Mouse (Mus musculus) hindbrain, embryonic 10.5 days (tissue): ENCODE results near the gene Tac2. TPM values are rescaled to one million over a fixed set of nuclear protein-coding genes. Genes with fewer than 3 reads are reported as not detected.

Experiments
- DNase-seq: peaks from one replicate; pipeline ENCODE4 v3.0.0-alpha.2; 2017; ENCODE audit warnings: low spot score
- H3K27ac ChIP-seq: fragments of 300-500 bp; sonication (generic); 2 replicates; pipeline ENCODE4 v1.5.1; 2016; ENCODE audit warnings: mild to moderate bottlenecking, moderate library complexity
- H3K27me3 ChIP-seq: fragments of 300-500 bp; sonication (generic); 2 replicates; pipeline ENCODE4 v1.6.1; 2016; ENCODE audit warnings: mild to moderate bottlenecking; ENCODE audit not compliant: poor library complexity, insufficient read depth, severe bottlenecking
- H3K36me3 ChIP-seq: fragments of 300-500 bp; sonication (generic); 2 replicates; pipeline ENCODE4 v1.6.1; 2016; ENCODE audit warnings: mild to moderate bottlenecking, moderate library complexity
- H3K4me1 ChIP-seq: fragments of 300-500 bp; sonication (generic); replicated peaks from 2 replicates; pipeline ENCODE4 v1.6.1; 2016; ENCODE audit warnings: mild to moderate bottlenecking
- H3K4me3 ChIP-seq: fragments of 300-500 bp; sonication (generic); 2 replicates; pipeline ENCODE4 v1.5.1; 2016; ENCODE audit warnings: mild to moderate bottlenecking, moderate library complexity
- H3K9me3 ChIP-seq: fragments of 300-500 bp; sonication (generic); 2 replicates; pipeline ENCODE4 v1.6.1; 2016; ENCODE audit warnings: mild to moderate bottlenecking, moderate library complexity
- WGBS: fragments of 180-500 bp; shearing (Covaris S2); methylation state at CpG from one replicate; pipeline ENCODE4 v1.1.7; 2016; 5-methylcytosine and 5-hydroxymethylcytosine counted together
- polyA plus RNA-seq: library from polyadenylated mRNA; unstranded; fragments of >200 nt; fragmentation: Nextera tagmentation; extraction: Ambion mirVana; gene quantifications from 2 replicates; pipeline ENCODE4 v1.2.1, GENCODE M21; 2016

The Tac2 gene
- polyA plus RNA-seq, 1 experiment from 2014 or later, result not detected

DNA sequence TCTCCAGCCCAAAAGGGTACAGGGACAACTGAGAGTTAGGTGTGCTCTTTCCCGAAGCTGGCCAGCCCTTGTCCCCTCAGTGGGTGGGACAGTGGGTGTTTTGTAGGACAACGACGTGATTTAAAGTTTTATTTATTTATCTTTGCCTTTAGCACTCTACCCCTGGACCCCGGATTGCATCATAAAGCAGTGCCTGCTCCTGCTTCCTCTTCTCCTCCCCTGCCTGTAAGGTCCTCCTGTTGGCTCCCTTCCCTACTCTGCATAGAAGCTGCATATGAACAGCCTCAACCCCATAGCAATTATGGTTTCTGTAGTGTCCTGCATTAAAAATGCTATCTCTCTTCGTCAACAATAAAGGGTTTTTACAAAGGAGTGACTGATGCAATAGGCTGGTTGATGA lies 7.1 kb downstream of the Tac2 start:
- Histone ChIP-seq H3K27me3 (peaks cover 8% of the 10 kb centered on the region; the same call in 1 of the 2 replicates), H3K36me3 (no peaks in the 10 kb centered on the region), H3K27ac (no peak overlapping the region), H3K4me1 (peaks cover 20% of the 10 kb centered on the region), H3K9me3 (no peaks in the 10 kb centered on the region), H3K4me3 (no peak overlapping the region)
- 48% methylated on average over 5 of the region's 5 CpGs for WGBS
- no peak for DNase-seq

DNA sequence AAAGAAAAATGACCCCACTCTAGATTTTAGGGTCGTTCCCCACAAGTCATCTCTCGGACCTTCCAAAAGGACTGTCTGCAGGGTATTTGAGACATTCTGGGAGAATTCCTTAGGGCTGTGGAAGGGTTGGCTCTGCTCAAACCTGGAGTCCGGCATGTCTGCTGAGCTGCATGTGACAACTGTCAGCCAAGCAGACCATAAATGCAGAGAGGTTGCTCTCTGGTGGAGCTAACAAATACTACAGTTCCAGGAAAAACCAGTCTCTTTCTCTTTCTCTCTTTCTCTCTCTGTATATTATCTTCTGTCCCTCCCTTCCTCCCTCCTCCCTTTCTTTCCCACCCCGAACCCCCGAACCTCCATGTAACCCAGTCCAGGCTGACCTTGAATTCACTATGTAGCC lies 10.2 kb downstream of the Tac2 start:
- Histone ChIP-seq H3K9me3 (no peaks in the 10 kb centered on the region), H3K4me1 (peaks cover 22% of the 10 kb centered on the region), H3K27me3 (no peaks in the 10 kb centered on the region; the same call in 1 of the 2 replicates), H3K4me3 (no peak overlapping the region), H3K27ac (no peak overlapping the region), H3K36me3 (no peaks in the 10 kb centered on the region)
- 53% methylated on average over 5 of the region's 5 CpGs for WGBS
- DNase-seq, result no peak

GRCm38 (mm10) chr10:127736266-127736665 lies 12.0 kb downstream of the Tac2 start:
- Histone ChIP-seq H3K27me3 (no peaks in the 10 kb centered on the region; the same call in 1 of the 2 replicates), H3K9me3 (no peaks in the 10 kb centered on the region), H3K4me3 (no peak overlapping the region), H3K27ac (no peak overlapping the region), H3K36me3 (peaks cover 3% of the 10 kb centered on the region), H3K4me1 (peaks cover 26% of the 10 kb centered on the region)
- 88% methylated on average over 2 of the region's 2 CpGs for WGBS
- no peak for DNase-seq

GRCm38 (mm10) chr10:127736916-127737315 lies 12.6 kb downstream of the Tac2 start:
- Histone ChIP-seq H3K4me3 (no peak overlapping the region), H3K27me3 (no peaks in the 10 kb centered on the region; the same call in 1 of the 2 replicates), H3K9me3 (no peaks in the 10 kb centered on the region), H3K4me1 (peaks cover 26% of the 10 kb centered on the region), H3K36me3 (peaks cover 9% of the 10 kb centered on the region), H3K27ac (no peak overlapping the region)
- no peak for DNase-seq
- 77% methylated on average over 4 of the region's 4 CpGs for WGBS

- 20% methylated on average over 2 of the region's 2 CpGs for WGBS
- H3K4me1 ChIP-seq, result peaks cover 26% of the 10 kb centered on the region
- H3K27me3 ChIP-seq, result no peaks in the 10 kb centered on the region; the same call in 1 of the 2 replicates
- H3K36me3 ChIP-seq, result peaks cover 16% of the 10 kb centered on the region
- H3K9me3 ChIP-seq, result no peaks in the 10 kb centered on the region
- H3K27ac ChIP-seq, result no peak overlapping the region
- no peak for DNase-seq
- no peak overlapping the region for H3K4me3 ChIP-seq
Observed at GRCm38 (mm10) chr10:127737552-127737951, 13.3 kb downstream of the Tac2 start.

DNA sequence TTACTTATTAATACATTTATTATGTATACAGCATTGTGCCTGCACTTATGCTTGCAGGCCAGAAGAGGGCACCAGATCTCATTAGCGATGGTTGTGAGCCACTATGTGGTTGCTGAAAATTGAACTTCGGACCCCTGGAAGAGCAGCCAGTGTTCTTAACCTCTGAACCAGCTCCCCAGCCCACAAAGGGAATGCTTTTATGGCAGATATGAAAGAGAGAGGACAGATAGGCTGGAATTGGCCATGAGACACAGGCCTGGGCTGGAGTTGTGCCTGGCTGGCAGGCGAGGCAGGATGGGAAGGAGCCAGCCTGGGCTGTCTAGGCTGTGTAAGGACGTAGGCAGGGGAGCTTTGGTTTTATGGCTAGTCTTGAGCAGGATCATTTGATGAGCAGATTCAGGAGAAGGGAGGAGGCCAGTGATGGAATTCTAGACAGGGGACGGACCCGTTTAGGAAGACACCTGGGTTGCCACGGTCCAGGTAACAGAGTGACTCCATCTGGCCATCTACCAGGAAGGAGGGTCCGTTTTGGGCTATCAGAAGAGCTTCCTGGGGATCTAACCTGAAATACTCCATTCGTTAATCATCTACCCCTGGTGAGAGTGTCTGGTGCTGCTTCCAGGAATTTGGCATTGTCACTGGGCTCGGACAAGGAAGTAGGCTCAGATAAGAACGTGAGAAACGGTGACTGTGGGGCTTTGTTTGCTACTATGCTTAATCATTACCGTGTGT lies 14.0 kb downstream of the Tac2 start:
- Histone ChIP-seq H3K27ac (no peak overlapping the region), H3K36me3 (peaks cover 23% of the 10 kb centered on the region), H3K9me3 (no peaks in the 10 kb centered on the region), H3K4me1 (peaks cover 26% of the 10 kb centered on the region), H3K27me3 (no peaks in the 10 kb centered on the region; the same call in 1 of the 2 replicates), H3K4me3 (peak overlapping the region; percentile 97; the same call in 1 of the 2 replicates)
- peak; percentile 40 for DNase-seq
- WGBS, result 54% methylated on average over 13 of the region's 13 CpGs

DNA sequence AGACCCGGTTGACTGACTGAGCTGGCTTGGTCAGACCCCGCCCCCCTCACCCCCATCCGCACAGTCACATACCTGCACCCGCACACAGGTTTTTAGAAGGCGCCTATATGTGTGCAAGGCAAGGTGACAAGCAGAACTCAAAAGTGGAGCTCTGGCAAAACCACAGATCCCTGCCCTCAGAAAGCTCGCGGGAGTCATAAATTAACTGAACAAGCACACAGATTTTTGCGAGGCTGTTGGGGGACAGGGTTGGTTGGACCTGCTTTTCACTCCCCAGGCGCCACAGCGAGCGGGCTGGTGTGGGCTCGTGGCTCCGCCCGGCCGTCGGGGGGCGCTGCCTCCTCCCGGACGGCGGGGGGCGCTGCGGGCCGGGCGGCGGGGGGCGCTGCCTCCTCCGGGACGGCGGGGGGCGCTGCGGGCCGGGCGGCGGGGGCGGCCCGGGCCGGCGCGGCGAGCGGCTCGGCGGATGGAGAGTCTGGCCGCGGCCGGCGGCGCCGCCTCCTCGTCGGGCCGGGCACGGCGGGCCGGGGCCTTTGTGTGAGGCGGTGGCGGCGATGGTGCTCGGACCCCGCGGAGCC lies 14.9 kb downstream of the Tac2 start, which contains the start of gene Zbtb39:
Gene Zbtb39 (plus strand): TSS at position 456 of the 578 bp plus-strand sequence.
- Histone ChIP-seq H3K27ac (peak within 1 kb of the TSS; percentile 95), H3K4me3 (peak within 1 kb of the TSS; percentile 97), H3K27me3 (no peaks in the 10 kb centered on the region; the same call in 1 of the 2 replicates), H3K4me1 (peaks cover 20% of the 10 kb centered on the region), H3K36me3 (peaks cover 32% of the 10 kb centered on the region), H3K9me3 (no peaks in the 10 kb centered on the region)
- DNase-seq, result peak; percentile 78
- 6% methylated on average over 60 of the region's 61 CpGs for WGBS

DNA sequence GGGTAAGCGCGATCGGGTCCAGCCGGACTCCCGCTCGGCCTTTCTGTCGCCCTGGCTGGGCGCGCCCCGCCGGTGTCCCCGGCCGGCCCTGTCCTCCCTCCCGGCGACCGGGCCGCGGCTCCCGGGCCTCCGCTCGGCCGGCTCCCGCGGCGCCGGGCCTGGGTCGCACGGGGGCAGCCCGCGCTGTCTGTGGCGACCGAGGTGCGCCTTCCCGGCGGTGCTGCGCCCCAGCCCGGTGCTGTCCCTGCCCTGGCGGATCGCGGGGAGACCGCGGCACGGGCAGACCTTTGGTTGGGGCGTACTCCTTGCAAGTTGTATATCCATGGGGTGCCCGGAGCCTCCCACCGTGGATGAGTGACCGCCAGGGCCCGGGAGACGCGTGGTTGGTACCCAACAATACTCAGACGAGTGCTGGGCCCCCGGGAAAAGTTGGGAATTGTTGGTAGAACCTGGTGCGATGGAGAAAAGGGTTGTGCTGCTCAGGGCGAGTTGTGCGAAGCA lies 15.4 kb downstream of the Tac2 start:
- Histone ChIP-seq H3K36me3 (peaks cover 37% of the 10 kb centered on the region), H3K27ac (peak overlapping the region; percentile 95), H3K9me3 (no peaks in the 10 kb centered on the region), H3K27me3 (no peaks in the 10 kb centered on the region; the same call in 1 of the 2 replicates), H3K4me3 (peak overlapping the region; percentile 97), H3K4me1 (peaks cover 20% of the 10 kb centered on the region)
- under 1% methylated on average over 55 of the region's 55 CpGs for WGBS
- DNase-seq, result peak; percentile 64

GRCm38 (mm10) chr10:127744661-127745060 lies 20.4 kb downstream of the Tac2 start:
- peaks cover 78% of the 10 kb centered on the region for H3K36me3 ChIP-seq
- no peak overlapping the region for H3K4me3 ChIP-seq
- peaks cover 27% of the 10 kb centered on the region for H3K4me1 ChIP-seq
- no peaks in the 10 kb centered on the region for H3K27me3 ChIP-seq
- no peak overlapping the region for H3K27ac ChIP-seq
- 64% methylated on average over 5 of the region's 5 CpGs for WGBS
- H3K9me3 ChIP-seq, result no peaks in the 10 kb centered on the region
- peak; percentile 59 for DNase-seq

DNA sequence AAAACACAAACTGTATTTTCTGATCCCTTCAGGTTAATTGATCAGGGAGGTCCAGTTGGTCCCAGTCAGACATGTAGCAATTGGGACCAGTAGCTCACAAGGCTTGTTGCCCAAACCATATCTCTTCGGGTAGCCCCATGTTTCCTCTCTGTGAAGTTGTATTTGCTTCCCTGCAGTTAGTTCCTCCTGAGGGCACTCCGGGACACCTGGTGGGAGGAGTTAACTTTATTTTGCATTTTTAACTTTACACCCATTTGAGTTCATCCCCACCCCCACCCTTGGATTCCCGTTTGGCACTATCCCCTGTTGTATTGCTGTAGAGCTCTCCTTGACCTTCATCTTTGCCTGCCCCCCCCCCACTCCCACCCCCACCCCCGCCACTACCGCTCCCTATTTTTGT lies 21.6 kb downstream of the Tac2 start:
- 85% methylated on average over 5 of the region's 5 CpGs for WGBS
- Histone ChIP-seq H3K4me1 (peaks cover 25% of the 10 kb centered on the region), H3K27ac (no peak overlapping the region), H3K9me3 (no peaks in the 10 kb centered on the region), H3K36me3 (peaks cover 78% of the 10 kb centered on the region), H3K27me3 (no peaks in the 10 kb centered on the region), H3K4me3 (no peak overlapping the region)
- no peak for DNase-seq

GRCm38 (mm10) chr10:127747254-127747653 lies 23.0 kb downstream of the Tac2 start:
- WGBS, result 92% methylated on average over 8 of the region's 8 CpGs
- H3K36me3 ChIP-seq, result peaks cover 65% of the 10 kb centered on the region
- no peak for DNase-seq
- no peaks in the 10 kb centered on the region for H3K9me3 ChIP-seq
- H3K27me3 ChIP-seq, result no peaks in the 10 kb centered on the region
- peaks cover 22% of the 10 kb centered on the region for H3K4me1 ChIP-seq
- H3K27ac ChIP-seq, result no peak overlapping the region
- no peak overlapping the region for H3K4me3 ChIP-seq

- Histone ChIP-seq H3K4me1 (peaks cover 22% of the 10 kb centered on the region), H3K27ac (0 out of 2 replicates have a peak overlapping the region, but pooled peaks have one; percentile 35), H3K9me3 (no peaks in the 10 kb centered on the region), H3K36me3 (peaks cover 48% of the 10 kb centered on the region), H3K27me3 (no peaks in the 10 kb centered on the region), H3K4me3 (no peak overlapping the region)
- WGBS, result 5% methylated on average over 8 of the region's 8 CpGs
- DNase-seq, result no peak
Observed at GRCm38 (mm10) chr10:127748847-127749612, 24.8 kb downstream of the Tac2 start.
